Mouse (Mus musculus): ENCODE data around the gene Nop2.
A peak's percentile ranks its signal among the peaks of the same experiment; 100 is the strongest.
"Not testable (repeated sequence)": the region's sequence is repeated elsewhere in the genome, so short reads cannot be mapped to it uniquely, and the experiment has no call there.

The Nop2 gene

DNA sequence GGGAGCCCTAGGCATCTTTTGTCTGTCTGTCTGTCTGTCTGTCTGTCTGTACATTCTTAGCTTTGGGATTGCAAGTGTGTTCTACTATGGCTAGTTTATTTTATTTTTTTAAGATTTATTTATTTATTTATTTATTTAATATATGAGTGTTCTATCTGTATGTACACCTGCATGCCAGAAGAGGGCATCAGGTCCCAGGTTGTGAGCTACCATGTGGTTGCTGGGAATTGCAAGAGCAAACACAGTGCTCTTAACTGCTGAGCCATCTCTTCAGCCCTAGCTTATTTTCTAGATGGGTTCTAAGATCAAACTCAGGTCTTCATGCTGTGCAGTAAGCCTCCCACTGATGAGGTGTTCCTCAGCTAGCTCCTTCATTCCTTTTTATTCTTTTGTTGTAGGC lies 22.8 kb downstream of the Nop2 start:
- DNase-seq: no peak

- DNase-seq: no peak
Measured at GRCm38 (mm10) chr6:125155262-125155661, 23.6 kb downstream of the Nop2 start.

- no peak for DNase-seq
Measured at GRCm38 (mm10) chr6:125156491-125156890, 24.8 kb downstream of the Nop2 start.

DNA sequence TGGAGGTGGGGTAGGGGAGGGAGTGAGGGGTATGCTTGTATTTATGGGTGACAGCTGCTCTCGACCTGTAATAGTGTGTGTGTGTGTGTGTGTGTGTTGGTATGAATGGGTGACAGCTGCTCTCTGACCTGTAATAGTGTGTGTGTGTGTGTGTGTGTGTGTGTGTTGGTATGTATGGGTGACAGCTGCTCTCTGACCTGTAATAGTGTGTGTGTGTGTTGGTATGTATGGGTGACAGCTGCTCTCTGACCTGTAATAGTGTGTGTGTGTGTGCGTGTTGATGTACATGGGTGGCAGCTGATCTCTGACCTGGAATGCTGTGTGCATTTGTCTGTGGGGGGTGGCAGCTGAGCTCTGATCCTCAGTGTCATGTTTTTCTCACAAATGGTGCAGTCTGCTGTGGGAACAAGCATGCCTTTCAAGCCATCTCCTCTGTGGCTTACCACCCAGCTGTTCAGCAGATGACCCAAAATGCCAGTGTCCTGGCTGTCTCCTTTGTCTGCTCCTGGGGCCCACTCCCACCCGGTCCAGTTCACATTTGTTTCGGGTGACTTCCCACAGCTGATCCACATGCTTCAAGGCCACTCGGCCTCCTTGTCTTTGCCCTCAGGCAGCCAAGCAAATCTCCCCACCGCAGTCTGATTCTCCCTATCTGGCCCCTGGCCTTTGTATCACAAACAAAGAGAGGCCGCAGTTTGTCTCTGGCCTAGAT lies 25.4 kb downstream of the Nop2 start:
- DNase-seq: no peak

GRCm38 (mm10) chr6:125158944-125159492 lies 27.3 kb downstream of the Nop2 start:
- DNase-seq: no peak

DNA sequence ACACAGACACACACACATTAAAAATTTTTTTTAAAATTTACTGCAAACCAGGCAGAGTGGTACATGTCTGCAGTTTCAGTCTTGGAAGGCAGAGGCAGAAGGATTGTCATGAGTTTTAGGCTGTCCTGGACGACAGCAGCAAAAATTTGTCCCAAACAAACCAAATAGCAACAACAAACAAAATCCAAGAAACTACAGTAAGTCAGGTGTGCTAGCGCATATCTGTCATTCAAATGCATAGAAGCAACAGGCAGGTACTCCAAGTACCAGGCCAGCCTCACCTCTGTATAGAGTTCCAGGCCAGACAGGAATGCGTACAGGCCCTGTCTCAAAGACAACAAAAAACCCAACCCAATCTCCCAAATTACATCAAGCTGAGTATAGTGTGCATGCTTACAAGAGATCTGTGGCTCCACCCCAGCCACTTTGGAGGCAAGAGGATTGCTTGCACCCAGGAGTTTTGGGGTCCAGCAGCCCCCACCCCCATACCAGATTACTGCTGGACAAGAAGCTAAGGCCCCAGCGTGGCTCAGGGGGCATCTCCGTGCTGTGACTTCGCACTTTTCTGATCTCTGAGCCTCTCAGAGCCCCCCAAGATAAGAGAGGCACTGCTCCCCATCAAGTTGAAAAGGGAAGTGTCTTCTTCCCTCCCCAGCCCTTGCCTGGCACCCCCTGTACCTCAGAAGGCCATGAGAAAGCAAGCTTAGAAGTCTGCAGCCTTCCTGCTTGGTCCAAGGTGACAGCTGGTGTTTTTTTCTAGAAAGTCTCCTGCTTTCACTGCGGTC lies 28.3 kb downstream of the Nop2 start:
- no peak for DNase-seq

GRCm38 (mm10) chr6:125160558-125160853 lies 28.8 kb downstream of the Nop2 start:
- no peak for DNase-seq

DNA sequence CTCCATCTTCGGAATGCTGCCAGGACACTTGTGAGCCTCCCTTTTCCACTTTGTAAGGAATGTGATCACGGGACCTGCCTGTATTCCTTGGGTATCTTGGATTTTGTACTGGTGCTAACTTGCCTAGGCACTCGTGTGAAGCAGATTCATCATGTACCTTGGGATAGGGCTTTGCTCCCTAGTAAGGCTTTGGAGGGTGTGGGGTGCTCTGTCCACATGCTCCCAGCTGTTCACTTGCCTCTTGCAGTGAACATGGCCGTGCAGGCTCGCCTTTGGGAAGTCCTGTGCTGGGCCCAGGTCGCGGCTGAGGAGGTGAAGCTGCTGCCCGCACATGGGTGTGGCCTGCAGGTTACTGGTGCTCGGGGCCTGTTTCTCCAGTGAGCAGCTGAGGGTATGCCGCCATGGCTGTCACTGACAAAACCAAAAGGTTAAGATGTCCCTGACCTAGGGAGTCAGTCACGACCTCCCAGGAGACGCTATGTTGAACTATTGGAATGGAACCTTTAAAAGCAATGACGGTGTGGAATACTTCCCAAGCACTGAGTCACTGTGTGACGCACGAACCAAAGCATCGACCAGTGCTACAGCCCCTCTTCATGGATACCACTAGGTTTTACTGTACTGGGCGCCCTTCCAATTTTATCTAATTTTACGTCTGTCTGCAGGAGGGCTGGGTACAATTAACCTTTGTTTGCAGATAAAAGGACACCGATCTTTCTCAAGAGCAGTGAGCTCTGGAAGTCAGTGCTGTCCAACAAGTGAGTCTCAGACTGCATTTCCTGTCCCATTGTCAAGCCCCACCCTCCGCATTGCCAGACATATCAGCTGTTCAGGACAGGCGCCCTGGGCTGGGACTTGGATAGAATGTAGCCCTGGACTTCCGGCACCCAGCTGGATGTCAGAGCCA lies 29.4 kb downstream of the Nop2 start:
- peak; percentile 69 to 80 for DNase-seq

GRCm38 (mm10) chr6:125161971-125162370 lies 30.3 kb downstream of the Nop2 start:
- peak; percentile 59 to 75 for DNase-seq

DNA sequence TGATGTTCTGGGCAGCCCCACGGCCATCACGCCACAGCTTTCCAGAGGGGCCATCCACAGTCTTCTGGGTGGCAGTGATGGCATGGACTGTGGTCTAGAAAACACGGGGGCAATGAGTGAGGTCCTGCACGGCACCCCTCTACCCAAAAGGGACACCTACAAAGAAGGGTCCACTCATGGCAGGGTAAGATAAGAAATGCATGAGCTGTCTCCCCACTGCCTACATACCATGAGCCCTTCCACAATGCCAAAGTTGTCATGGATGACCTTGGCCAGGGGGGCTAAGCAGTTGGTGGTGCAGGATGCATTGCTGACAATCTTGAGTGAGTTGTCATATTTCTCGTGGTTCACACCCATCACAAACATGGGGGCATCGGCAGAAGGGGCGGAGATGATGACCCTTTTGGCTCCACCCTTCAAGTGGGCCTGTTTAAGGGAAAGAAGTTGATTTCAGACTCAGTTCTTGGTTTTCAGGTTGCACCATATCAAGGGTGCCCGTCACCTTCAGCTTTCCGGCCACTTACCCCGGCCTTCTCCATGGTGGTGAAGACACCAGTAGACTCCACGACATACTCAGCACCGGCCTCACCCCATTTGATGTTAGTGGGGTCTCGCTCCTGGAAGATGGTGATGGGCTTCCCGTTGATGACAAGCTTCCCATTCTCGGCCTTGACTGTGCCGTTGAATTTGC lies 31.1 kb downstream of the Nop2 start:
- DNase-seq: not testable (repeated sequence)

DNA sequence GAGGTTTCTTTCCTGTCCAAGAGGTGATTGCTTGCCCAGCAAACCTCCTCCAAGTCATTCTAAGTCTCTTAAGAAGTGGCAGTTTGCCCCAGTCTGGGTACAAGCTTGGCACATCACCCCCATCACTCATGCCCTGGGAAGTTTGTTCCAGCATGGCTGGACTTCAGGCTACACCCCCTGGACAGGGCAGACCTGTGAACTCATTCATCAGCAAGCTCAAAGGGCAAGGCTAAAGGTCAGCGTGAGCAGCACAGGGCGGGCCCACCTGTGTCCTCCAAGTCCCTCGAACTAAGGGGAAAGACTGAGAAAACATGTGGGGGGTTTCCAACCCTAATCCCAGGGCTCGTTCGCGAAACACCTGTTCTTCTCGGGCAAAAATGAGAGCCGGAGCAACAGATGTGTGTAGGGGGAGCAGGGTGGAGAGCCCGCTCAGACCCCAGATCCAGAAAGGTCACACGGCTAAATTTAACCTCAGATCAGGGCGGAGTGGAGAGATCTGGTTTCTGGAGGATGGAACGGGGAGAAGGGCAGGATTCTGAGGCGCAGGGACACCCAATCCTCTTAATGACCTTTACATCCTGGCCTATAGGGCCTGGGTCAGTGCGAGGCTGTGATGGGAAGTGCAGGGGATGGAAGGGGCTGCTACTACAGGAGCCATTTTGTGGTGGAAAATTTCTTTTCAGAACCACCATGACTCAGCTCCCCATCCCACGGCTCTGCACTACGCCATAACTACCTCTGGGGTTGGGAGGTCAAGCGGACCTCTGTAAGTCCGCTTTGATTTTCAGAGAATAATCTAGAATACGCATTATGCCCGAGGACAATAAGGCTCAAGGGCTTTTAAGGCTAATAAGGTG lies 32.3 kb downstream of the Nop2 start:
- DNase-seq: peak; percentile 27 to 49

DNA sequence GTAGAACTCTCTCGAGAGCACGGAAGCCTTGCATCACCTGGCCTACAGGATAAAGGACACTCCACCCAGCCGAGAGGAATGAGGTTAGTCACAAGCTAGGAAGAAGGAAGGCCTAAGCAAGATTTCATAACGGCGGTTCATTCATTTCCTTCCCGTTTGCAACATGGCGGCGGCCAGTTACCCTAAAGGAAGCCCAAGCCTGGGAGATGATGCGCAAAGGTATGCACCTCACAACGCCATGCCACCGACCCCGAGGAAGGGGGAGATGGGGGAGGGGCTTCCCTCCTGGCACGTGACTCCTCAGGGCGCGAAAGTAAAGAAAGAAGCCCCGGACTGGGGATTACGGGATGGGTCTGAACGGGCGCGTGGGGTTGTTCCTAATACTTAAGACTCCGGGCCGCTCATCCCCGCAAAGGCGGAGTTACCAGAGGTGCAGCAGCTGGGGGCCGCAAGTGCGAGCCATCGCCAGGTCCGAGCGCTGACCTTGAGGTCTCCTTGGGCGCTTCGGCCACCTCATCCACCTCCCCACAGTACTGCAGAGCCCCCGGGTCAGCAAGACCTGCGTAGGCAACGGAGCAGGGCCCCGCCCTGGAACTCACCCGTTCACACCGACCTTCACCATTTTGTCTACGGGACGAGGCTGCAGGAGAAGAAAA lies 33.1 kb downstream of the Nop2 start:
- peak; percentile 74 to 77 for DNase-seq

- DNase-seq: peak; percentile 98
Measured at GRCm38 (mm10) chr6:125165328-125165891, 33.7 kb downstream of the Nop2 start.

DNA sequence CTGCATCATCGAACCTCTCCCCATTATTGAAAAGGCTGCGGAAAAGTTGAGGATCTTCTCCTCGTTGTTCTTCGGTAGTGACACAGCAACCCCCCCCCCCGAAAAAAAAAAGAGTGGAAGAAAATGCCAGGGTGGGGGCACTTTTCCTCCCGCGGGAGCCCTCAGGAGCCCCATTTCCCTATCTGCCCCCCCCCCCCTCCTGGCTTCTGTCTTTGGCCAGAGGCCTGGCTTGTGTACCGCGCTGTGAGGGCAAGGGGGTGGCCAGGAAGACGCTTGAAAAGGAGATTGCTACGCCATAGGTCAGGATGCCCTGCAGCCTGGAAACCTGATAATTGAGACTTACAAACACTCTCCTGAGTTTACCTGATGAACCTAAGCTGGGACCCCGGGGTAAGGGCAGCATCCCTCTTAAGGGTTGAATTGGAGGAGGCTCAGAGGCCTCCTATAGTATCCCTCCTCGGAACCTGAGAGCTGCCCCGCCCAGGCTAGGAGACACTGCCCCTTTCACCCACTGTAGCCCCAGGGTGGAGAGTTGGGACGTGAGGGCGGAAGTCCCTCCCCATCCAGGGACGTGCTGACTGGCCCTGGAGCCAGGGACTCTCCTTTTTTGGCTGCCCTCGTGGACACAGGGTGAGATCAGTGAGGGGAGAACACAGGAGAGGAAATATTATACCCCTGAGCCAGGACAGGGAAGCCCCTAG lies 34.5 kb downstream of the Nop2 start, which contains the start of gene Gapdh:
Gene Gapdh (minus strand): TSS at position 417 of the 701 bp plus-strand sequence.
- peak; percentile 91 to 94 for DNase-seq

DNA sequence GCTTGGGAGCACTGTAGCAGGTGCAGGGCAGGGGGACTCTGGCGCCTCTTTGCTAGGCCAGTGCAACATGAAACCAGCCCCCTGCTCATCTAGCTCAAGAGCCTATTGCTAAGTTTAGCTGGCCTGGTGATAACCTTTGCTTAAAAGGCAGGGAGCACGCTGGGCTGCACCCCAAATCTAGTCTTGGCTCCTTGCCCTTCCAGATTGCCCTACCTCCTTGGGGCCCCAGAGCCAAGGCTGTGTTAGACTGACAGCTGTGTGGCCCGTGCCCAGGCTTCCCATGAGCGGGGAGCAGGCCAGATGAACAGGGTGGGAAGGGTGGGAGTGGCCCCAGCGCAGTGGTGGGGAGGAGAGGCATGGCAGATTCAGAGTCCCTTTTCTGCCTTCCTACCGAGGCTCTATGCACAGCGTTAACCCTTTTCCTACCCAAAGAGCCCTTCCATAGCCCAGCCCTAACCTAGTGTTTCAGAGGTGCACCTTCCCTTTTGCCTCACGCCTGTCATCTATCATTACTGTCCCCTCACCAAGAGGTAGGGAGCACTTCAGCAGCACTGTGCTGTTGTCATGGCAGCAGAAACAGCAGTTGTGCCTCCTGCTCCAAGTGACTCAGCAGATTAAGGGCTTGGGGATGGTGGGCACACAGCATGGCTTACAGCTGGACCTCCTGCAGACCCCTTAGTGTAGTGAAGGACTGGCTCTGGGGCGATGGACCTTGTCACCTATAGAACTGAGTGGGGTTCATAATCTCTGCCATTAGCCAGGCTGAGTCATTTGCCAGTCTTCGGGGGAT lies 35.3 kb downstream of the Nop2 start:
- peak; percentile 35 for DNase-seq

DNA sequence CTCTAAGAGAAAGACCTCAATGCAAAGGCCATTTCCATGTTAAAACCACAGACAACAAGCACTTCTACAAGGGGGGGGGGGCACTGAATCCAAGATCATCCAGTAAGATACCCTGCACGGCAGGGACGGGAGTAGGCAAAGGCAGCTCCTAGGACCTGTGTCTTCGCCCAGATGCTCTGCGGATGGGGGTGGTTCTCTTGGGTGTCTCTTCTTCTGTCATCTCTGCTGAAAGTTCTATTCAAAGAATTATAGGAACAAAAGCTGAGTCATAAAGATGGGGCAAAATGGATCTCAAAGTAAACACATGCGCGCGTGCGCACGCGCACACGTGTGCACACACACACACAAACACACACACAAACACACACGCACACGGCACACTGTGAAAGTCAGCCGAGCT lies 36.4 kb downstream of the Nop2 start:
- DNase-seq: no peak

- DNase-seq: peak in 1 of 2 experiments; percentile 28
Measured at GRCm38 (mm10) chr6:125170194-125170593, 38.5 kb downstream of the Nop2 start.

DNA sequence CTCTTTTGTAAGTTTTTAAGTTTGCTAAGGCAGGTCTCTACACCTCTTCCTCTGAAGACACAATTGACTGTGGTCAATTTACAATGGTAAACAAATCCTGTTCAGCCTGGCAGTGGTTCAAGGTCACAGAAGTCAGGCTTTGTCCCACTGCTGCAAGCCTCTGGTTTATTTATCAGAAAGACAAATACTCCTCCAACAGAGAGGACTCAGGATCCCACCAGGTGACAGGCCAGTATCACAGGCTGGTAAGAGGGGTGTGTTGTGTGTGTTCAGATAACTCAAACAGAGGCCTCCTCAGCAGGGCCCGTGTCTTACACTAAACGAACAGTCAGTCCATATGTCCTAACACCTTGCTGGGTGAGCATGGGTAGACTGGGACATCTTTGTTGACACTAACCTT lies 40.8 kb downstream of the Nop2 start:
- DNase-seq: peak in 1 of 2 experiments; percentile 14

- DNase-seq: no peak
Measured at GRCm38 (mm10) chr6:125173256-125173655, 41.5 kb downstream of the Nop2 start.
